Mouse (Mus musculus) neutrophil, adult 5-6 weeks (primary cell): ENCODE results near the gene Gm2956. TPM values are rescaled to one million over a fixed set of nuclear protein-coding genes. Genes with fewer than 3 reads are reported as not detected.
"Not testable (repeated sequence)": the region's sequence is repeated elsewhere in the genome, so short reads cannot be mapped to it uniquely, and the experiment has no call there.

Source experiments
- ATAC-seq: fragments of 151-379, 151-347 bp; 2 replicates; pipeline ENCODE4 v1.8.0; 2017; ENCODE audit warnings: mild to moderate bottlenecking, moderate TSS enrichment; ENCODE audit not compliant: insufficient number of reproducible peaks, poor library complexity, low FRiP score, severe bottlenecking; ENCODE audit errors: extremely low read depth
- total RNA-seq: library from RNA; stranded (forward); fragments of 200-1000 nt; gene quantifications from 2 replicates; pipeline ENCODE4 v1.2.3, GENCODE M21; 2017

The Gm2956 gene
- not detected in 2 replicates for total RNA-seq

DNA sequence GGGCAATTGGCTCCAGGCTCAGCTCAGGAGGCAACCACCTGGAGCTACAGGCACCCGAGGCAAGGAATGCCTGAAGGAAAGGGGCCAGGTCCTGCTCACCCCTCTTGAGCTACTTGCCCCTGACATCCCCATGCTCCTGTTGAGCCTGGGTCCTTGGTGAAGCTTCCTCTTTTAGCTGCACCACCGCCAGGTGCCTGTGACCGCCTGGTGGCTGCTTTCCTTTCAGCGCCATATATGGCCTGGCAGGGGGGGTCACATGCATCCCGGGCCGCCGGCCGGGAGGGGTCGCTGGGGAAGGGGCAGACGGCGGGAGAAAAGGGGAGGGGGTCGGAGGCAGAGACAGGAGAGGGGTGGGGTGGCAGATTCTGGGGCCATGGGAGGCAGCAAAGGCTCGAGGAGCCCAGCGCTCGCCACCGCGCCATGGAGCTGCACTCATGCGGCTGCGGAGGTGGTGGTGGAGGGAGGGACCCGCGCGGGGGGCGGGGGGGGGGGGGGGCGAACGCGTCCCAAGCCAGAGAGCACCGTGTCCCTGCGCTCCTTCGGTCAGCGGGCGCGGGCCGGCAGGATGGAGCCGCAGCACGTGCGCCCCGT lies at the start of gene Gm2956:
Gm2956 (plus strand) TSS at position 541 of the 591 bp plus-strand sequence.
- ATAC-seq = not testable (repeated sequence)

DNA sequence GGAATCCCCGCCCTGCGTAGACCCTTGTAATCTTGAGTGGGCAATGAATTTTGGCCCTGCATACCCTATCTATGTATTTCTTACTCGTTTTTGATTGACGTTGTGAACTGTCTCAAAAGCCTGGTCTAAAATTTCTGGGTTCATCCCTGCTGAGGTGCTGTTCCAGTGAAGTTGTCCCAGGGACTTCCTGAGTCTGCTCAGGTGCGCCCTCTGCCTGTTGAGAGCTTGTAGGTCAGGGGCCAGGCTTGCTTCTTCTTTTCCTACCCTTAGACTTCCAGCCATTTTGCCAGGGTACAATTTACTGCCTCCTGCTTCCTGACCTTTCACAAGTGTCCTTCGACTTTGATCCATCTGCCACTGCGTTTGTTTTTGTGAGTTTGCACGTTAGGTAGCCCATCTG lies 979 bp downstream of the Gm2956 start:
- not testable (repeated sequence) for ATAC-seq

DNA sequence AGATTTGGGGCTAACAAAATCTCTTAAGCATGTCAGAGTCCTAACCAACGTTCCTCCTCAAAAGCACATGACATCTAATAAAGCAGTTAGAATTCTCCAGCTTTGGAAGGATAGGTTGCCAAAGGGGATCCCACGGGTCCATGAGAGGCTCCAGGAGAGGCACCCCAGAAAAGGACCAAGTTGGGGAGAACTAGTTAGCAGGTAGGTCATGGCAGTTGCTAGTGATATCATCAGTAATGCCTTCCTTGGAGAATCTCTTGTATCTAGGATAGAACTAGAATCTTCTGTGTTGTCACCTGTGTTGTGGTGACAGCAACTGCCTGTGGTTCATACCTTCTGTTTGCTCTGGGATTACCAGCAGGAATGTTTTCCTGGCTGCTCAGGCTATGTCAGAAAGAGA lies 62.4 kb downstream of the Gm2956 start, which contains the start of gene Gm10413:
Gm10413 (plus strand) TSS at position 301 of the 400 bp plus-strand sequence.
- ATAC-seq = not testable (repeated sequence)

Other genes starting within 250 kb of the Gm2956 start
- not detected in 2 replicates for gene Gm10340, start 198.6 kb upstream of the Gm2956 start, total RNA-seq
- not detected in 2 replicates for gene Gm5795, start 144.4 kb upstream of the Gm2956 start, total RNA-seq
- not detected in 2 replicates for gene D830030K20Rik, start 124.1 kb upstream of the Gm2956 start, total RNA-seq
- not detected in 2 replicates for gene Gm10413, start 62.5 kb downstream of the Gm2956 start, total RNA-seq
- not detected in 2 replicates for gene Gm10409, start 80.0 kb downstream of the Gm2956 start, total RNA-seq
- gene Gm3005, start 95.5 kb downstream of the Gm2956 start, total RNA-seq = not detected in 2 replicates
- not detected in 2 replicates for gene Gm10408, start 116.8 kb downstream of the Gm2956 start, total RNA-seq